Mouse (Mus musculus): ENCODE measurements around the gene Nipsnap2. TPM values are rescaled to one million over a fixed set of nuclear protein-coding genes. Genes with fewer than 3 reads are reported as not detected.
"Not testable (repeated sequence)": the region's sequence is repeated elsewhere in the genome, so short reads cannot be mapped to it uniquely, and the experiment has no call there.

Gene Nipsnap2
- total RNA-seq (2021): 100 to 1,000 TPM; 737 to 807 TPM

GRCm38 (mm10) chr5:129724834-129725773 is at the start of gene Nipsnap2:
Nipsnap2 (plus strand) TSS chr5:129725063.
- peak; percentile 89 for DNase-seq (ENCODE audit: low spot score)
- intact Hi-C loops (cut with DNase I): loop anchor here (1.0 to 5.0 kb wide), 2 partner anchors 10 to 113 kb away; partner anchors contain the start of gene Mrps17

- DNase-seq (ENCODE audit: low spot score); intact Hi-C loops (cut with DNase I): not testable (repeated sequence)
These were observed 39.7 kb upstream of the Nipsnap2 start for GRCm38 (mm10) chr5:129685141-129685540.

DNA sequence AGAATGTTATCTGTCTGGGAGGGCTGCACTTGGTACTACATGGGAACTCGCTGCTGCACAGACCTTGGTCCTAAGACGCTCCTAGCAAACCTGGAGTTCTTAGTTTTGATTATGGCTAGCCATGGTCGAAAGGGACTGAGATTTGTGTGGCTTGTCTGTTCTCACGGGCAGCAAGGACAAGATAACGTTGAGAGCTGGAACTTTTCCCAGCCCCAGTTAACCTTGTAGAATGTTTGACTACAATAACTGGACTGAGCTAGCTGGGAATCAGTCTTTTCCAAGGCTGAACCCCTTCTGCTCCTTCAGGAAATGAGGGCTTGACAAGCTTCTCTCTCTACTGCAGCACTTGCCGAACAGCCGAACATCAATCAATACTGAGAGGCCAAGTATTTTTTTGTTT is 37.2 kb upstream of the Nipsnap2 start:
- intact Hi-C loops (cut with DNase I): no loop called here
- DNase-seq (ENCODE audit: low spot score): no peak

GRCm38 (mm10) chr5:129690528-129690927 is 34.3 kb upstream of the Nipsnap2 start:
- no peak for DNase-seq (ENCODE audit: low spot score)
- intact Hi-C loops (cut with DNase I): no loop called here

DNA sequence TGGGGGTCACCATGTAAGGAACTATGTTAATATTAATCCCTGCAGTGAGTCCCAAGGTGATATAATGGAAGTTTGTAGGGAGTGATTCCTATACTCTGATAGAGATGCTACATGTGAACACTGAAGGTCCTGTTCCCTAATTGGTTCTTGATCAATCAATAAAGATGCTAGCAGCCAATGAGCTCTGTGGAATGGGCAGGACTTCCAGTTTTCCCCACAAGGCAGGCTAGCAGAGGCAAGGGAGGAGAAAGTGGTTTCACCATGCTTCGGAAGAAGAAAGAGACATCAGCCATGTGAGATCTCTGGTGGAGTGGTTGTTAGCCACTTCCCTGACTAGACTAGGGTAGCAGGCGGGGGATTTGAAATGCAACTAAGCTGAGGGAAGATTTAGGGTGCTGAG is 24.4 kb upstream of the Nipsnap2 start:
- DNase-seq (ENCODE audit: low spot score): no peak
- intact Hi-C loops (cut with DNase I): no loop called here

DNA sequence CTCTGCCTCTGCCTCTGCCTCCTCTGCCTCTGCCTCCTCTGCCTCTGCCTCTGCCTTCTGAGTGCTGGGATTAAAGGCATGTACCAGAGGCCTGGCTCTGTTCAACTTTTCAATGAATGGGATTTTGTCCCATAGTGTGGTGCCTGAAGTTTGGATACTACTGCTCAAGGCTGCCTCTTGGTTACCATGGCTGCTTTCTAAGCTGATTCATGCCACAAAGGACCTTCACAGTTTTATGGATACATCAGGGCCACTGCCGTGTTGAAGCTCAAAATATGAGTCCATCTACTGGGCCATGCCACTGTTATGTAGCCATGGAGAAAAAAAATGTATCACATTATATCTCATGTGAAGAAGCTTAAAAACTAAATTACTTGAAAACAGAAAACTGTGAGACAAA is 23.2 kb upstream of the Nipsnap2 start:
- intact Hi-C loops (cut with DNase I): no loop called here
- no peak for DNase-seq (ENCODE audit: low spot score)

DNA sequence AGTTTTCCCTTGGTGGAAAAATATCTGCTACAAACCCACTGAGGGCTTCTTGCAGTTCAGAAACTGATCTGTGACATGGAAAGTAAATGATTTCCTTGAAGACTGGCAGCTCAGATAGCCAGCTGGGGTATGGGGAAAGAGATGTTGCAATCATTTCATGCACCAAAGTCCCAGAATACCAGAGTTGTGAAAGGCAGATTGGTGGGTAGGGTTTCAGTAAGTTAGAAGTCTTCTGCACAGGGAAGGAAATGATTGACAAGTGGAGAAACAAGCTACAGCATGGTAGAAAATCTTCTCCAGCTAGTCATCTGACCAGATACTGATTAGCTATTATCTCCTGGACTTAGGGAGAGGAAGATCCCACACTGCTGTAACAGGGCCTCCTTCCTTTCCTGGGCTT is 21.5 kb upstream of the Nipsnap2 start:
- intact Hi-C loops (cut with DNase I): no loop called here
- no peak for DNase-seq (ENCODE audit: low spot score)

DNA sequence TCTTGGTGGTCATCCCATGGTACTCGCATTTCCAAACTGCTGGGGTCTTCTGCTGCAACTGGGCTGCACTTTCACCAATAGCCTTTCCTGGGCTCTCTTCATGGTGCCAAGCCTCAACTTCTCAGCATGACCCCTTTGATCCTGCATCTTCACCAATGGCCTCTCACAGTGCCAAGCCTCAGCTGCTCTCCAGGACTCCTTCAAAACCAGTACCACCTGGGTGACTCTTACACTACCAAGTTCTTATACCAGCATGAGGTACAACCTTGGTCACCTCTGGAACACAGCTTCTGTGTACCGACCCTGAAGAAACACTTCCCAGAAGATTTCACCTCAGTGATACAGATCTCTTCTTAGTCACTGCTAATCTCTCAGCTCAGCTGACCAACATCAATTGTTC is 16.5 kb upstream of the Nipsnap2 start, which contains the start of gene Sept14:
Sept14 (minus strand) TSS at position 101 of the 400 bp plus-strand sequence.
- no peak for DNase-seq (ENCODE audit: low spot score)
- intact Hi-C loops (cut with DNase I): no loop called here

DNA sequence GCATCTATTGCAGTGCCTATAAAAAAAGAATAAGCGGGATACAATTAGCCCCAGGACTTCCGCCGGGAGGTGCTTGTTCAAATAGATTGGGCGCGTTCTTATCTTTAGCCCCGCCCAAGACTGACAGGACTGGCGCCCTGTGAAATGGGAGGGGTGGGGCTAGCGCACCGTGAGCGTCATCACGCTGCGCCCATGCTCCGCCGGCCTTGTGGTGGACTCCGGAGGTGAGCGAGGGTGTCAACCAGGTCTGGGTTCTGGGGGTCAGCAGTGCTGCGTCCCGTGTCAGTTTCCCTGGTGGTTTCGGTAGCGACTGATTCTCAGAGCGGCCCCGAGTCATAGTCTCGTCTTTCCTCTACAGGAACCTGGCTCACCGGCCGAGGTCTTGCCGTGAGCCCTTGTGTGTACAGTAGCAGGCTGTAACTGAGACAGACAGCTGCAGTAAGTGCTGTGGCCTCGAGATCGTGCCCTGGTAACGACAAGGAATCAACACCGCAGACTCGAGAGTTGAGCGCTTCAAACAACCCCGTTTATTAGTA is 9.5 kb upstream of the Nipsnap2 start, which contains the start of gene Mrps17:
Mrps17 (plus strand) TSS at position 172 of the 536 bp plus-strand sequence.
- intact Hi-C loops (cut with DNase I): loop anchor here (1.0 kb wide), 1 partner anchor 9 kb away; no protein-coding TSS in a partner anchor
- peak; percentile 87 for DNase-seq (ENCODE audit: low spot score)

DNA sequence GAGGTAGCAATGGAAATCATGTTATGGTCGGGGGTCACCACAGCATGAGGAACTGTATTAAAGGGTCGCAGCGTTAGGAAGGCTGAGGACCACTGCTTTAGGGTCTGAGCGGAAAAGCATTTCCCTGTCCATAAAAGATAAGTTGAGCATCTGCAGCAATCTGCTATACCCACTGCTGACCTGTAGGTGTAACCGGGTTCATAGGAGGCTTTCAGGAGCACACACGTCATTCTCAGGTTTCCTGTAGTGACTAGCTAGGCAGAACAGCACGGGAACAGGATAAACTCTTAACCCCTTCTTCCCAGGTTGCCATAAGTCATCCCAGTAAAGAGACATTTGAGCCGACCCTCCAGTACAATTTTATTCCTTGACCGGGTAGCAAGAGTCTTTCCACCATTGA is 7.8 kb upstream of the Nipsnap2 start:
- intact Hi-C loops (cut with DNase I): no loop called here
- no peak for DNase-seq (ENCODE audit: low spot score)

GRCm38 (mm10) chr5:129720176-129720575 is 4.7 kb upstream of the Nipsnap2 start:
- DNase-seq (ENCODE audit: low spot score): no peak
- intact Hi-C loops (cut with DNase I): loop anchor here (5.0 kb wide), 1 partner anchor 108 kb away; no protein-coding TSS in a partner anchor

GRCm38 (mm10) chr5:129724268-129724667 is 595 bp upstream of the Nipsnap2 start:
- no peak for DNase-seq (ENCODE audit: low spot score)
- intact Hi-C loops (cut with DNase I): loop anchor here (1.0 to 5.0 kb wide), 2 partner anchors 9 to 112 kb away; partner anchors contain the start of gene Mrps17

DNA sequence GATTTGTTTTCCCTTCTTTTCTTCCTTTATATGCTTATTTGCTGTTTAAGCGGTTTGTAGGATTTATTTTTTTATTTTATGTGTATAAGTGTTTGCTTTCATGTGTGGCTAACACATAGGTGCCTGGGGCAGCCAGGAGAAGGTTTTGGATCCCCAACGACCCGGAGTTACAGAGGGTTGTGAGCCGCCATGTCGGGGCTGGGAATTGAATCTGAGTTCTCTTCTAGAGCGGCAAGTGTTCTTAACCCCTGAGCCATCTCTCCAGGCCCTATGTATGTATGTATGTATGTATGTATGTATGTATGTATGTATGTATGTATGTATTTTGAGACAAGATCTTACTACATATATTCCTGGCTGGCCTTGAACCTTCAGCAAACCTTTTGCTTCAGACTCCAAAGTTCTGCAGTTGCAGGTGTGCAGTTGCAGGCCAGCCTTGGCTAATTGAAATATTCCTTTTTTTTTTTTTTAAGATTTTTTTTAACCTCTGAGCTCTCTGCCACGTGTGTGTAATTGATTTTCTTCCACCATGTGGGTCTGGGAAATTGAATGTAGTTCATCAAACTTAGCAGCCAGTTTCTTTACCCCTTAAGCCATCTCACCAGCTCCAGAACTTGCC is 1.0 kb downstream of the Nipsnap2 start:
- no peak for DNase-seq (ENCODE audit: low spot score)
- intact Hi-C loops (cut with DNase I): loop anchor here (2.0 kb wide), 1 partner anchor 59 kb away; no protein-coding TSS in a partner anchor

GRCm38 (mm10) chr5:129726784-129727183 is 1.9 kb downstream of the Nipsnap2 start:
- DNase-seq (ENCODE audit: low spot score): no peak
- intact Hi-C loops (cut with DNase I): loop anchor here (2.0 kb wide), 1 partner anchor 58 kb away; no protein-coding TSS in a partner anchor

GRCm38 (mm10) chr5:129729286-129729685 is 4.4 kb downstream of the Nipsnap2 start:
- intact Hi-C loops (cut with DNase I): no loop called here
- DNase-seq (ENCODE audit: low spot score): no peak

DNA sequence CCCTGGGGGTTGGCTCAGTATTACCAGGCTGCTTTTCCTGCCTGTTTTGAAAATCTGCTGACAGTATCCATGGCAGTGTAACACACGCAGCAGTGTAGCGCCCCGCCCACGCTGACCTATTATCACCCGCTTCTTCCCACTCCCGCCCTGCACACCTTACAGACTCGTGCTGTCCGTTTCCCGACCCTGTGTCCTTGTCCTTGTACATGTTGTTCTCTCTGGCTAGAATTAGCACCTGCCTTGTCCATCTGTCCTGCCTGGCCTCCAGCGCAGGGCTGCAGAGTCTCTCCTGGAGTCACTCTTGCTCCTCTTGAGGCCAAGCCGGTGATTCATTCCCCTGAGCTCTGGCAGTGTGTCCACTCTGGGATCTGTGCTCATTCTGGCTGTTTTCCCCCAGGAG is 5.5 kb downstream of the Nipsnap2 start:
- peak; percentile 50 for DNase-seq (ENCODE audit: low spot score)
- intact Hi-C loops (cut with DNase I): no loop called here

DNA sequence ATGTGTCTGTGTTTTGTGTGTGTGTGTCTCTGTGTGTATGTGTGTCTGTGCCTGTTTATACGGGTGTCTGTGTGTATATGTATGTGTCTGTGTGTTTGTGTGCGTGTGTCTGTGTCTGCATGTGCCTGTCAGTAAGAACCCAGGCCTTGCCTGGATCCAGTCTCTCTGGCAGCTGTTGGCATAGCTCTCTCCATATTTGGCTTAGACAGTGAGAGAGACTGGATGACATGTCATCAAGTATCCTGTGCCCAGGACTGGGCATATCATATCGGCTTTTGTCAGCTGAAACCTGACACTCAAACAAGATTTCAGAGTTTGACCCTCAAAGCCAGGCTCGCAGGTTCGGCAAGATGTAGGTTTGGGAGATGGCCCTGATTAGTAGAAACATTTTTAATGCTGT is 6.2 kb downstream of the Nipsnap2 start:
- DNase-seq (ENCODE audit: low spot score): peak; percentile 24
- intact Hi-C loops (cut with DNase I): no loop called here

DNA sequence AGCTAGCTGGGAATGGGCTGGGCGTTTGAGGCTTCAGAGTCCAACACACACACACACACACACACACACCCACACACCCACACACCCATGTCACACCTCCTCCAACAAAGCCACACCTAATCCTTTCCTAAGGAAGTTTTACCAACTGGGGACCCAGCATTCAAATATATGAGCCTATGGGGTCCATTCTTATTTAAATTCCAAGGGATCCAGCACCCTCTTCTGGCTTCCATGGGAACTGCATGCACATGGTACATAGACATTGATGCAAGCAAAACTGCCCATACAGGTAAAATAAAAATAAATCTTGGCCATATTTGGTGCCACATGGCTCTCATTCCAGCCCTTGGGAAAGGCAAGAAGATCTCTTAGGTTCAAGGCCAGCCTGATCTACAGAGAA is 16.1 kb downstream of the Nipsnap2 start:
- DNase-seq (ENCODE audit: low spot score): no peak
- intact Hi-C loops (cut with DNase I): loop anchor here (2.0 kb wide), 1 partner anchor 130 kb away; no protein-coding TSS in a partner anchor

DNA sequence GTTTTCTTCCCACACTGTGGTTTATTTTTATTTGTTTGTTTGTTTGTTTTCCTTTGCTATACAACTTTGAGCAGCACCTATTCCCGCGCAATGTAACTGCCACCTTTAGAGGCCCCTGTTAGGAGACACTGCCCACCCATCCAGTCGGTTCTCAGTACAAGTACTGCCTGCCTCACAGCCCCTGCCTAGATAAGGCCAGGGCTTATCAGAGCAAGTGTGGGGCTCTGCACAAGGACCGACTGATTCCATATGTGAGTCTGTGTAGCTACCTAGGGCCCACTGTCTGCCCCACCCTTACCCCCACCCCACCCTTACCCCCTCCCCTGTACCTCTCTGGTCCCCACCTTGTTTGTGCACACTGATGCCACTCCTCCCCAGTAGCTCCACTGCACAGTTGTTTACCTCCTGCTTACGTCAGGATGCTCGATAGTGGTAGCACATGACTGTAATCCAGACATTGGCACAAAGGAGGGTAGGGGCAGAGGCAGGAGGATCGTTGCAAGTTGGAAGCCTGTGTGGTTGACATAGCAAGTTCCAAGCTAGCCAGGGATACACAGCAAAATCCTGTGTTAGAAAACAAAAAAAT is 18.1 kb downstream of the Nipsnap2 start:
- intact Hi-C loops (cut with DNase I): no loop called here
- DNase-seq (ENCODE audit: low spot score): no peak

GRCm38 (mm10) chr5:129744050-129744449 is 19.2 kb downstream of the Nipsnap2 start:
- DNase-seq (ENCODE audit: low spot score): no peak
- intact Hi-C loops (cut with DNase I): no loop called here
